Mouse (Mus musculus) liver, embryonic 15.5 days (tissue): ENCODE measurements around the gene Kcnd2. TPM values are rescaled to one million over a fixed set of nuclear protein-coding genes. Genes with fewer than 3 reads are reported as not detected.

Source experiments
- ATAC-seq: fragments of 200-750 bp; cut with Nextera tagmentation; 2 replicates; pipeline ENCODE4 v1.8.0; 2017; ENCODE audit warnings: moderate number of reproducible peaks, mild to moderate bottlenecking, moderate library complexity; ENCODE audit not compliant: insufficient read depth
- H3K27ac ChIP-seq: fragments of 300-500 bp; sonication (generic); replicated peaks from 2 replicates; pipeline ENCODE4 v1.5.1; 2015; ENCODE audit warnings: mild to moderate bottlenecking, inconsistent platforms
- H3K27me3 ChIP-seq: fragments of 300-500 bp; sonication (generic); 2 replicates; pipeline ENCODE4 v1.6.1; 2015; ENCODE audit warnings: mild to moderate bottlenecking, inconsistent platforms
- H3K36me3 ChIP-seq: fragments of 300-500 bp; sonication (generic); replicated peaks from 2 replicates; pipeline ENCODE4 v1.6.1; 2015; ENCODE audit warnings: moderate library complexity, mild to moderate bottlenecking, inconsistent platforms
- H3K4me1 ChIP-seq: fragments of 300-500 bp; sonication (generic); replicated peaks from 2 replicates; pipeline ENCODE4 v1.6.1; 2015; ENCODE audit warnings: inconsistent platforms
- H3K4me2 ChIP-seq: fragments of 300-500 bp; sonication (generic); 2 replicates; pipeline ENCODE4 v1.6.1; 2015; ENCODE audit warnings: moderate library complexity, mild to moderate bottlenecking, inconsistent platforms
- H3K4me3 ChIP-seq: fragments of 300-500 bp; sonication (generic); replicated peaks from 2 replicates; pipeline ENCODE4 v1.5.1; 2015; ENCODE audit warnings: mild to moderate bottlenecking, inconsistent platforms
- H3K9ac ChIP-seq: fragments of 300-500 bp; sonication (generic); 2 replicates; pipeline ENCODE4 v1.6.1; 2015; ENCODE audit warnings: moderate library complexity, mild to moderate bottlenecking, inconsistent platforms
- H3K9me3 ChIP-seq: fragments of 300-500 bp; sonication (generic); replicated peaks from 2 replicates; pipeline ENCODE4 v1.6.1; 2016; ENCODE audit warnings: inconsistent platforms
- WGBS: fragments of 180-500 bp; shearing (Covaris S2); methylation state at CpG from one replicate; pipeline ENCODE4 v1.1.7; 2015; ENCODE audit warnings: mixed read lengths; ENCODE audit not compliant: insufficient replicate concordance; 5-methylcytosine and 5-hydroxymethylcytosine counted together
- polyA plus RNA-seq: library from polyadenylated mRNA; unstranded; fragments of >200 nt; fragmentation: Nextera tagmentation; extraction: Ambion mirVana; gene quantifications from 2 replicates; pipeline ENCODE4 v1.2.1, GENCODE M21; 2015

Kcnd2 gene
- polyA plus RNA-seq, 1 experiment from 2014 or later, result 0.03 TPM

DNA sequence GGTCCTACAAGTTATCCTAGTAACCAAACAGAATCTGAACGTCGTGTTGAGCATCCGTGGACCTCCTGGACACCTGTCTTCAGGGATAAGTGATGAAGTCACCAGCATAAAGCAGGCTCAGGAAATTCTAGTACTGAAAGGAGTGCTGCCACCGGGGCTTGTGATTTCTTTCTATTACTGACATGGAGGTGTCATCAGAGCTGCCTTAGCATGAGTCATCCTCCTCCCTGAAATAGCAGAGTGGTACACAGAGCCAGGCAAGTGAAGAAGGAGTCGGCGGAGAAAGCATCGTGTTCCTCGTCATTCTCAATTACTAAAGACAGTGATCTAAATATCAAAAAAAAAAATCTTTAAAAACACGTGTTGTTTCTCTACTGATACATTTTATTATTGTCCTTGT lies 336.2 kb downstream of the Kcnd2 start:
- no peaks in the 10 kb centered on the region for H3K27me3 ChIP-seq
- H3K9me3 ChIP-seq, result no peaks in the 10 kb centered on the region
- no peaks in the 10 kb centered on the region for H3K36me3 ChIP-seq
- no peak overlapping the region for H3K27ac ChIP-seq
- no peaks in the 10 kb centered on the region for H3K4me1 ChIP-seq
- H3K9ac ChIP-seq, result no peak overlapping the region
- ATAC-seq, result no peak
- WGBS, result 64% methylated on average over 9 of the region's 9 CpGs
- no peak overlapping the region for H3K4me2 ChIP-seq
- no peak overlapping the region for H3K4me3 ChIP-seq

DNA sequence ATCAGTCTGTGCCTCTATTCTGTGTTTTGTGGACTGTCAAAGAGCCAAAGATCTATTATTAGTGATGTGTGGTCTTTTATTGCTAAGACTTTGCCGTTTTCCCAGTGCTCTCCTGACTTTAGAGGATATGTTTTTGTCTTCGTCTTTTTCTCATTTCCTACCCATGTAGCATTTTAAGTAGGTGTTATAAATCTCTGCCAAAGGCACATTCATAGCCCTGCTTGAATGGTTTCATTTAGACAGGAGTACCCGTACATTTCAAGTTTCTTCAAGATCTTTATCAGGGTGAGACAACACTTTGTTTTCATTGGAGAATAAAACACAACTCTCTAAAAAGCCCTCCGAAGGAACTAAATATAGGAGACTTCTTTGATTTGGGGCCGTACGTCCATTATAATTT lies 355.7 kb downstream of the Kcnd2 start:
- no peak overlapping the region for H3K27ac ChIP-seq
- no peak overlapping the region for H3K9ac ChIP-seq
- 48% methylated on average over 6 of the region's 6 CpGs for WGBS

DNA sequence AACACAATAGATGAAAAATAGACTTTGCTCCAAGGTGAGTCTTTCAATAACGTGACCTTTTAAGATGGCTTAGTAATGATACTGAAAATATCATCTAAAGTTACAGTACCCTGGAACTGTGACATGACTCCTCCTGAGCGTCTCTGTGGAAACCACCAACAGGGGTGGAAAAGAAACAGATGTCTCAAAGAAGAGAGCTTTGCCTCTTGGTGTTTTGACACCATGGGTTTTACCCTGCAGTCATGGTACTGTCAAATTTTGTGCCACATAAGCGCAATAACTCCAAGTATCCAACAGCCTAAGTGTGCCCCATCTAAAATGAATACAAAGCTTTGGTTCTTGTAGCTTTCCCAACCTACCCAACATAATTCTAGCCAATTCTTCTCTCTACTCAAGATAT lies 374.9 kb downstream of the Kcnd2 start:
- WGBS, result 59% methylated on average over 3 of the region's 3 CpGs
- ATAC-seq, result no peak
- no peak overlapping the region for H3K4me3 ChIP-seq
- no peak overlapping the region for H3K27ac ChIP-seq
- H3K36me3 ChIP-seq, result no peaks in the 10 kb centered on the region
- no peak overlapping the region for H3K4me2 ChIP-seq
- H3K9ac ChIP-seq, result no peak overlapping the region
- H3K9me3 ChIP-seq, result no peaks in the 10 kb centered on the region
- no peaks in the 10 kb centered on the region for H3K27me3 ChIP-seq
- no peaks in the 10 kb centered on the region for H3K4me1 ChIP-seq

More for the DNA sequence above, 355.7 kb downstream of the Kcnd2 start:
- no peaks in the 10 kb centered on the region for H3K4me1 ChIP-seq
- no peak overlapping the region for H3K4me3 ChIP-seq
- no peaks in the 10 kb centered on the region for H3K27me3 ChIP-seq
- H3K36me3 ChIP-seq, result no peaks in the 10 kb centered on the region
- no peaks in the 10 kb centered on the region for H3K9me3 ChIP-seq
- H3K4me2 ChIP-seq, result no peak overlapping the region
- ATAC-seq, result no peak

DNA sequence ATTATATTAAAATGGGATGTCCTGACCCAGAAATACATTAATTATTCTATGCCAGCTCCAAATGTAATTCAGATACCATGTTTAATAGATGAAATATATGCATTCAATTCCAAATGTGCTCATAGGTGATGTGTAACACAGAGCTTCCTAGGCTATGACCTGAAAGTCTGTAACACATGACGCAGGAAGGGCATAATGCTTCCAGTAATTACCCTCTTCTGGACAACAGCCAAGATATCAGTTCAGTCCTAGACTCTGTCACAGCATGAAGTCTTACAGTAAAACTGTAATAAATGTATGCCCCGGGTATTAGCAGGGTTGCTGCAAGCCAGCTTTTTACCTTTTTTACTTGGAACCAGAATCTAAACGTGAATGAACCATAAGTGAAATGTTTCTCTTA lies 382.1 kb downstream of the Kcnd2 start:
- H3K9ac ChIP-seq, result no peak overlapping the region
- no peaks in the 10 kb centered on the region for H3K9me3 ChIP-seq
- H3K27me3 ChIP-seq, result no peaks in the 10 kb centered on the region
- ATAC-seq, result no peak
- no peak overlapping the region for H3K4me2 ChIP-seq
- no peak overlapping the region for H3K27ac ChIP-seq
- 59% methylated on average over 3 of the region's 3 CpGs for WGBS
- no peaks in the 10 kb centered on the region for H3K4me1 ChIP-seq
- no peak overlapping the region for H3K4me3 ChIP-seq
- H3K36me3 ChIP-seq, result no peaks in the 10 kb centered on the region

DNA sequence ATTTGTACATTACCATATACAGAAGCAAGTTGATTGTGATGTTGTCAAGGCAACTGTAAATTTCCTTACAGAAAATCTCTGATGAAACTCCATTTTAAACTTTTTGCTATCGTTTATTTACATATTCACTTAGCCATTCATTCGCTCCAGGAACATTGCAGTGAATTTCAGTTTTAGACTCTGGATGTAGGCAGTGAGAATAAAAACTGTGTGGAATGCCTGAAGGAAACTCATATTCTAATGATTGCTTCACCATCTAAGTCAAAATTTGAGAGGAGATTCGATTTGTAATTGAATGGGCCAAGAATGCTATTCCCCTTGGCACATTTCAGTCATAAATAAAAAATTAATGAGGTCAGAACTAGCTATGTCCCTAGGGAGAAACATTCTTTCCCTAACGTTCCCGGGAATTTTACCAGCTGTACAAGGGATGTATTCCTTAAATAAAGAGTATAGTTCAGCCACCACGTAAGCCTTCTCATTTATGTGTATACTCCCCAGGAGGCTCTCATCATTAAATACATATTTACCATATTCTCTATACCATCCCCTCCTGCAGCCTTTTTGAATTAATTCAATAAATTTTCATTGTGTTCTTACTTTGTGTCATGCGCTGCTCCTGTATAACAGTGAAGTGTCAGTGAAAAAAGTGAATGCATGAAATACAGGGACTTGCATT lies 394.2 kb downstream of the Kcnd2 start:
- Histone ChIP-seq H3K27me3 (no peaks in the 10 kb centered on the region), H3K27ac (no peak overlapping the region), H3K4me2 (no peak overlapping the region), H3K4me3 (no peak overlapping the region), H3K9me3 (no peaks in the 10 kb centered on the region), H3K36me3 (no peaks in the 10 kb centered on the region), H3K4me1 (no peaks in the 10 kb centered on the region), H3K9ac (no peak overlapping the region)
- WGBS, result 66% methylated on average over 7 of the region's 7 CpGs
- ATAC-seq, result no peak

DNA sequence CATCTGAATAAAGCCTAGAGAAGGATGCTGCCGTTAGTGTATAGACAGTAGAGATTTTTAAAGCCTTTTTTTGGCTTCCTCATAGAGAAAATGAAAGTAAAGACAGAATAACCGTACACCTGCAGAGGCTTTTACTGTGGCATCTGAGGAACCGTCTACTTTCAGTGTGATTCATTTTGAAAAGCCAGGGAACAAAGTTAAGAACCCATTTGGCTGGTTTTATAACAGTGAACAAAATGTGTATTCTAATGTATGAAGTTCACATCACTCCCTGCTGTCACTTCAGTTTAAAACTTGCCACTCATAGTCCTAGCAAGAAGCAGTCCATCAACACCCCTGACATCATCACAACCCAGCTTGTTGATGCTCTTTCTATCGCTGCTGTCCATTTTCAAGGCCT lies 414.7 kb downstream of the Kcnd2 start:
- Histone ChIP-seq H3K27me3 (no peaks in the 10 kb centered on the region), H3K4me3 (no peak overlapping the region), H3K9ac (no peak overlapping the region), H3K4me2 (no peak overlapping the region), H3K4me1 (no peaks in the 10 kb centered on the region), H3K36me3 (no peaks in the 10 kb centered on the region), H3K27ac (no peak overlapping the region), H3K9me3 (no peaks in the 10 kb centered on the region)
- WGBS, result 62% methylated on average over 4 of the region's 4 CpGs
- no peak for ATAC-seq

DNA sequence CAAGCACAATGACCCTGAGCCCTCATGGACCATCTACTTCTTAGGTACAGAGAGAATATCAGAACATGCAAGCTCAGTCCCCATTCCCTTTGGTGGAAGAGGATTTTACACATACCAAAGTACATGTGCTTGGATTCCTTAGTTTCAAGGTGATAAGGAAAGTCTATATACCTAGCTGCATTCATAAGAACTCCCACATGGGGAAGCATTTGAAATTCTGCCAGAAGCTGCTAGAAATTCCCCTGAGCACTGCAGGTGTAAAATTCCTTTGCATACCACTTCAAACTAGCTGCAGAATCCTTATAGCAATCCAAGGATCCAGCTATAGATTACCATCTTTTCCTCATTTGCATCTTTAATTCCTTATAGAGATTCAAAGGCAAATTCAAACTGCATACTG lies 440.4 kb downstream of the Kcnd2 start:
- no peaks in the 10 kb centered on the region for H3K36me3 ChIP-seq
- H3K9ac ChIP-seq, result no peak overlapping the region
- H3K4me2 ChIP-seq, result no peak overlapping the region
- no peaks in the 10 kb centered on the region for H3K27me3 ChIP-seq
- no peak overlapping the region for H3K27ac ChIP-seq
- H3K4me1 ChIP-seq, result no peaks in the 10 kb centered on the region
- ATAC-seq, result no peak
- H3K9me3 ChIP-seq, result no peaks in the 10 kb centered on the region
- H3K4me3 ChIP-seq, result no peak overlapping the region

DNA sequence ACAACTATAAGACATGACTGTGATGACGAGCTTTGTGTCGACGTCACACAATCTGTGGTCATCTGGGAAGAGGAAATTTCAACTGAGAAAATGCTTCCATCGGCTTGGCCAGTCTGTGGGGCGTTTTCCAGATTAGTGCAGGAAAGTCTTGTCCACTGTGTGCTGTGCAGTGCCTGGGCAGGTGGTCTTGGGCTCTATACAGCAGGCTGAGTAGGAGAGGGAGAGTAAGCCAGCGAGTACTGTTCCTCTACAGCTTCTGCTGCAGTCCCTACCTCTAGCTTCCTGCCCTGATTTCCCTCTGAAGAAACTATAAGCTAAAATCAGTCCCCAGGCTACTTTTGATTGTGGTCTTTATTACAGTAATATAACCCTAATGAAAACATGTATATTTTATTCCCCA lies 448.8 kb downstream of the Kcnd2 start:
- Histone ChIP-seq H3K36me3 (no peaks in the 10 kb centered on the region), H3K9me3 (no peaks in the 10 kb centered on the region), H3K4me2 (no peak overlapping the region), H3K4me3 (no peak overlapping the region), H3K27me3 (no peaks in the 10 kb centered on the region), H3K27ac (no peak overlapping the region), H3K9ac (no peak overlapping the region), H3K4me1 (no peaks in the 10 kb centered on the region)
- 57% methylated on average over 6 of the region's 6 CpGs for WGBS
- ATAC-seq, result no peak

DNA sequence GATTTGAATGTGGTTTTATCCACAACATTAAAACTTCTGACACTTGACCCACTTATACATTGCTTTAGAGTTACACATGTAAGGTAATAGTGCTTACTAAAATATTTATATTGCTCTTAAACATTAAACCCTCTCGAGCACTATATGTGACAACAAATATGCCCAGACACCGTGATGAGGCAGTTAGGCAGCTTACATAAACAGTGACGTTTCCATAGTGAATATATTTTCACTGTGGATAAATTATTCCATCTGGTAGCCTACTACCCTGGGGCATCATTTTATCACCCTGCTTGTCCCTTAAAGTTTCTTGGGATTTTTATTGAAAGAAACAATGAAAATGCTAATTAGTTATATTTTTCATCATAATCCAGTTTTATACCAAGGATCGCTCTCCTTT lies 449.3 kb downstream of the Kcnd2 start:
- Histone ChIP-seq H3K4me3 (no peak overlapping the region), H3K27me3 (no peaks in the 10 kb centered on the region), H3K36me3 (no peaks in the 10 kb centered on the region), H3K9ac (no peak overlapping the region), H3K4me1 (no peaks in the 10 kb centered on the region), H3K9me3 (no peaks in the 10 kb centered on the region), H3K27ac (no peak overlapping the region), H3K4me2 (no peak overlapping the region)
- WGBS, result 70% methylated on average over 4 of the region's 4 CpGs
- no peak for ATAC-seq

DNA sequence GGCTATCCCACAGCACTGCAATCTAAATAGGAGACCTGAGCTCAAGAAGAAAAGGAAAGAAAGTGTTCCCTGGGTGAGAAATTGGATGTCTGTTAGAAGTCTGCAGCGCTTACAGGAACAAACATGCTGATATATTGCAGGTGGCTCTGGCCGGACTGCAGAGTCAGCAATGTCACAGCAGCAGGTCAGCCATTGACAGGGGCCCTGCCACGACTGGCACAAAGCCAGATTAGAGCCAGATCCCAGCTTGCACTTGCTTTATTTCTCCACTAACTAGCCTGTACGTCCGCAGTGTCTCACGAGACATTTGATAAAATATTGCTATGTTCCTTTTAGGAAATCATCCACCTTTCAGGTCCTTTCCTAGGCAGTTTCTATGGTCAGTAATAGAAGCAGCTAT lies 468.9 kb downstream of the Kcnd2 start:
- Histone ChIP-seq H3K9ac (no peak overlapping the region), H3K27me3 (no peaks in the 10 kb centered on the region), H3K27ac (no peak overlapping the region), H3K9me3 (no peaks in the 10 kb centered on the region), H3K4me2 (no peak overlapping the region), H3K4me3 (no peak overlapping the region), H3K36me3 (no peaks in the 10 kb centered on the region), H3K4me1 (no peaks in the 10 kb centered on the region)
- no peak for ATAC-seq
- WGBS, result 54% methylated on average over 6 of the region's 6 CpGs

DNA sequence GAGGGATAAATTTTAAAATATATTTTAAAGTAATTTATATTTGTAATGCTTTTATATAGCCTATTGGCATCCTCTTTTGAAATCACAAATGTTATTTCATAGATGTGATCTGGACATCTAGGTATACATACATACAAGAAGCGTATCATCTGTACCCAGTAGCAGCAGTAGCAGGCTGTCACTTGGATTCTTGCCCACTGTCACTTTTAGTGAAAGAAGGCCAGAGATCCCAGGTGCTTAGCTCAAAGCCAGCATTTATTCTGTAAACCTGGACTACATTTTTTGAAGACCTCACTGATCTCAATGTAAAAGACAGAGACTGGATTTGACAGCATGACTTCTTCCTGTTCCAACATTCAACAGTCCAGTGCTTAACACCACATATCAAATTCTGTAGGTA lies 471.1 kb downstream of the Kcnd2 start:
- Histone ChIP-seq H3K4me1 (no peaks in the 10 kb centered on the region), H3K9ac (no peak overlapping the region), H3K9me3 (no peaks in the 10 kb centered on the region), H3K27me3 (no peaks in the 10 kb centered on the region), H3K4me3 (no peak overlapping the region), H3K27ac (no peak overlapping the region), H3K36me3 (no peaks in the 10 kb centered on the region), H3K4me2 (no peak overlapping the region)
- ATAC-seq, result no peak
- WGBS, result 71% methylated on average over 1 of the region's 1 CpGs

DNA sequence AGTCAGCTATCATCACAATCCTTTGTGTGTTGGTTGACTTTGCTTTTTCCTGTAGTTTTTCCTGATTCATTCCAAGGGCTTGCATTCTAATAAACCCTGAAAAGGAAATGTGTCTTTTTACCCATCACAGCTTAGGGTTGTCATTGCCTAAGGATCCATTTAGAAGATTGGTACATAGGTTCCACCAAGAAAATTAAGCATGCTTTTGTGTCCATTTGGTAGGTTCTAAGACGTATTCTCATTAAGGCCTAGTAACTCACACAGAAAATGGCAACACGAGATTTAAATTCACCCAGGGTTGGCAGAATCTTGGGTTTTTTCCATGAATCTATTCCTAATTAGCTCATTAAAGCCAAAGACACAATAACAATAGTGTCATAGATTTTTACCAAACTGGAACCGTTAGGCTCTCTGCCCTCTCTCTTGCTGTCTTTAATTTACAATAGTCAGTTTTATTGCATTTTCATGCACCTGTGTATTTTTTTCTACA lies 477.6 kb downstream of the Kcnd2 start:
- H3K4me2 ChIP-seq, result no peak overlapping the region
- no peak overlapping the region for H3K27ac ChIP-seq
- H3K36me3 ChIP-seq, result no peaks in the 10 kb centered on the region
- H3K9ac ChIP-seq, result no peak overlapping the region
- ATAC-seq, result no peak
- no peaks in the 10 kb centered on the region for H3K9me3 ChIP-seq
- no peaks in the 10 kb centered on the region for H3K27me3 ChIP-seq
- H3K4me3 ChIP-seq, result no peak overlapping the region
- WGBS, result 51% methylated on average over 3 of the region's 3 CpGs
- H3K4me1 ChIP-seq, result no peaks in the 10 kb centered on the region
